Mouse (Mus musculus): ENCODE data around the gene Srrt. TPM values are rescaled to one million over a fixed set of nuclear protein-coding genes. Genes with fewer than 3 reads are reported as not detected.

Gene Srrt
- polyA plus RNA-seq, 1 experiment from 2014 or later = 268 TPM

GRCm38 (mm10) chr5:137315084-137315903 lies 7.8 kb upstream of the Srrt start:
- TF ChIP-seq CTCF (IDR thresholded peaks at IDR 0.05) = no peak
- DNase-seq (ENCODE audit: low read depth, low spot score) (no peak), ATAC-seq (no peak)
- POLR2A ChIA-PET = interaction anchor here (1.2 kb wide), 1 partner anchor 21 kb away, joined by 3 read pairs; no protein-coding TSS in a partner anchor
- in situ Hi-C loops (cut with MboI; ENCODE audit: low pct_unique_long_range_greater_than_20kb) = no loop called here
- no peaks in the 10 kb centered on the region for H3K27me3 ChIP-seq
- CTCF ChIA-PET = no interaction called here

GRCm38 (mm10) chr5:137314193-137315083 lies 7.0 kb upstream of the Srrt start, which contains the start of gene Trip6:
TSS of gene Trip6 (minus strand) at chr5:137314404.
- in situ Hi-C loops (cut with MboI; ENCODE audit: low pct_unique_long_range_greater_than_20kb) = no loop called here
- ATAC-seq = peak; percentile 22
- CTCF ChIA-PET = interaction anchor here (0.9 kb wide), 1 partner anchor 19 kb away, joined by 3 read pairs; the partner anchor contains the start of gene Slc12a9
- no peak for TF ChIP-seq CTCF (IDR thresholded peaks at IDR 0.05)
- DNase-seq (ENCODE audit: low read depth, low spot score) = no peak
- POLR2A ChIA-PET = interaction anchor here (1.2 to 1.5 kb wide), 2 partner anchors 10 to 20 kb away, joined by 3 to 5 read pairs; no protein-coding TSS in a partner anchor
- no peaks in the 10 kb centered on the region for H3K27me3 ChIP-seq

GRCm38 (mm10) chr5:137313466-137314192 lies 6.2 kb upstream of the Srrt start:
- DNase-seq (ENCODE audit: low read depth, low spot score) (no peak), ATAC-seq (peak; percentile 32)
- TF ChIP-seq CTCF (IDR thresholded peaks at IDR 0.05) = no peak
- ChIA-PET CTCF (interaction anchor here (0.9 kb wide), 1 partner anchor 20 kb away, joined by 3 read pairs; the partner anchor contains the start of gene Slc12a9), POLR2A (interaction anchor here (1.2 to 1.5 kb wide), 2 partner anchors 9 to 20 kb away, joined by 3 to 5 read pairs; no protein-coding TSS in a partner anchor)
- in situ Hi-C loops (cut with MboI; ENCODE audit: low pct_unique_long_range_greater_than_20kb) = no loop called here
- H3K27me3 ChIP-seq = no peaks in the 10 kb centered on the region

- in situ Hi-C loops (cut with MboI; ENCODE audit: low pct_unique_long_range_greater_than_20kb) = no loop called here
- no peak for DNase-seq (ENCODE audit: low read depth, low spot score)
- TF ChIP-seq CTCF (IDR thresholded peaks at IDR 0.05) = no peak
- ChIA-PET CTCF (interaction anchor here (1.4 kb wide), 1 partner anchor 25 kb away, joined by 3 read pairs; the partner anchor contains the start of gene Slc12a9), POLR2A (no interaction called here)
- ATAC-seq = no peak
- H3K27me3 ChIP-seq = no peaks in the 10 kb centered on the region
Observed at GRCm38 (mm10) chr5:137308356-137308755, 882 bp upstream of the Srrt start.

GRCm38 (mm10) chr5:137306439-137307005 lies 952 bp downstream of the Srrt start:
- no peak for ATAC-seq

GRCm38 (mm10) chr5:137305822-137306221 lies 1.7 kb downstream of the Srrt start:
- POLR2A ChIA-PET = interaction anchor here (0.8 to 5.3 kb wide), 4 partner anchors 8 to 198 kb away, joined by 3 to 34 read pairs (median 5); partner anchors contain the start of genes Slc12a9 and Ufsp1
- TF ChIP-seq CTCF (IDR thresholded peaks at IDR 0.05) = no peak
- no peak for ATAC-seq
- in situ Hi-C loops (cut with MboI; ENCODE audit: low pct_unique_long_range_greater_than_20kb) = no loop called here
- no peaks in the 10 kb centered on the region for H3K27me3 ChIP-seq
- CTCF ChIA-PET = interaction anchor here (1.9 kb wide), 1 partner anchor 10 kb away, joined by 7 read pairs; no protein-coding TSS in a partner anchor
- DNase-seq (ENCODE audit: low read depth, low spot score) = no peak

More at GRCm38 (mm10) chr5:137306439-137307005, 952 bp downstream of the Srrt start:
- no peak for DNase-seq (ENCODE audit: low read depth, low spot score)
- no peak for TF ChIP-seq CTCF (IDR thresholded peaks at IDR 0.05)
- H3K27me3 ChIP-seq = no peaks in the 10 kb centered on the region
- ChIA-PET CTCF (no interaction called here), POLR2A (interaction anchor here (0.8 to 5.3 kb wide), 4 partner anchors 9 to 197 kb away, joined by 3 to 34 read pairs (median 4); partner anchors contain the start of gene Ufsp1)
- in situ Hi-C loops (cut with MboI; ENCODE audit: low pct_unique_long_range_greater_than_20kb) = no loop called here

GRCm38 (mm10) chr5:137304816-137305215 lies 2.7 kb downstream of the Srrt start:
- TF ChIP-seq CTCF (IDR thresholded peaks at IDR 0.05) = no peak
- CTCF ChIA-PET = interaction anchor here (1.9 kb wide), 1 partner anchor 9 kb away, joined by 7 read pairs; no protein-coding TSS in a partner anchor

GRCm38 (mm10) chr5:137304165-137304564 lies 3.3 kb downstream of the Srrt start:
- ChIA-PET POLR2A (interaction anchor here (1.7 to 5.3 kb wide), 3 partner anchors 10 to 29 kb away, joined by 5 to 34 read pairs (median 6); partner anchors contain the start of genes Slc12a9, Trip6 and Ufsp1), CTCF (interaction anchor here (1.9 kb wide), 1 partner anchor 9 kb away, joined by 7 read pairs; no protein-coding TSS in a partner anchor)
- no peak for TF ChIP-seq CTCF (IDR thresholded peaks at IDR 0.05)
- DNase-seq (ENCODE audit: low read depth, low spot score) (no peak), ATAC-seq (no peak)
- in situ Hi-C loops (cut with MboI; ENCODE audit: low pct_unique_long_range_greater_than_20kb) = no loop called here
- H3K27me3 ChIP-seq = no peaks in the 10 kb centered on the region

More at GRCm38 (mm10) chr5:137304816-137305215, 2.7 kb downstream of the Srrt start:
- in situ Hi-C loops (cut with MboI; ENCODE audit: low pct_unique_long_range_greater_than_20kb) = no loop called here
- DNase-seq (ENCODE audit: low read depth, low spot score) (no peak), ATAC-seq (no peak)
- POLR2A ChIA-PET = interaction anchor here (1.7 to 5.3 kb wide), 3 partner anchors 9 to 28 kb away, joined by 5 to 34 read pairs (median 6); partner anchors contain the start of genes Slc12a9, Trip6 and Ufsp1
- H3K27me3 ChIP-seq = no peaks in the 10 kb centered on the region

- ATAC-seq = no peak
- ChIA-PET CTCF (interaction anchor here (0.7 kb wide), 1 partner anchor 223 kb away, joined by 4 read pairs; no protein-coding TSS in a partner anchor), POLR2A (interaction anchor here (1.7 to 5.3 kb wide), 2 partner anchors 9 to 10 kb away, joined by 5 to 34 read pairs; partner anchors contain the start of genes Trip6 and Ufsp1)
- in situ Hi-C loops (cut with MboI; ENCODE audit: low pct_unique_long_range_greater_than_20kb) = no loop called here
- TF ChIP-seq CTCF (IDR thresholded peaks at IDR 0.05) = no peak
- DNase-seq (ENCODE audit: low read depth, low spot score) = no peak
- H3K27me3 ChIP-seq = no peaks in the 10 kb centered on the region
Observed at GRCm38 (mm10) chr5:137303609-137304008, 3.9 kb downstream of the Srrt start.

Data from Patski (cell line).